31 mouse cellular contexts compared by ENCODE assay signal in the genomic region with DNA sequence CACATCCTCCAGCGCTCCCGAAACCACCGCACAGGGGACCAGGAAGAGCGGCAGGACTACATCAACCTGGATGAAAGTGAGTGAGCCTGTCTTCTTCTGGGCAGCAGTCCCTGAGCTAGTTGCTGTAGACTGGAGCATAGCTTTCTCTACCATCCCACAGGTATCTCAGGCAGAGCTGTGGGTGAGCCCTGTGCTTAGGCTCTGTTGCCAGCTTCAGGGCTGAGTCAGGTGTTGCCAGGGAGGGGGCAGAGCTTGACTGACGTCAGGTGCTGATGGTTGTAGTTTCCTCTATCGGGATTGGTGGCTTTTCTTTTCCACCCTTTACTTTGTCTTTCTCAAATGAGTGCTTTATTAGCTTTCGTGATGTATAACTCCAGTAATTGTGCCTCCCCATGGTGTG. TPM values are rescaled to one million over a fixed set of nuclear protein-coding genes. Genes with fewer than 3 reads are reported as not detected.
A peak's percentile ranks its signal among the peaks of the same experiment; 100 is the strongest.
DNase-seq lines count a peak whose midpoint lies in the region; ATAC-seq and TF ChIP-seq lines count a peak whose summit lies in the region.
"Had no signal": no experiment of that assay in that cellular context is flagged by ENCODE, and none has a peak within 500 bp of the region (broad histone marks: within the 10 kb centered on the region; RNA-seq: fewer than 3 reads in every experiment).

No protein-coding gene starts in this region.

- ATAC-seq in embryonic facial prominence, embryonic 13.5 days (ENCODE audit: insufficient number of reproducible peaks, insufficient read depth, low FRiP score, low TSS enrichment, low read depth) = no peak
- no peak for ATAC-seq in intestine, postnatal 0 days
- no peak for ATAC-seq in intestine, embryonic 16.5 days
- ATAC-seq: activated CD4-positive, CD25-positive, alpha-beta regulatory T cell, adult 4 months; CD4-positive, CD25-positive, alpha-beta regulatory T cell, adult 4 months; forebrain, embryonic 16.5 days; hindbrain, embryonic 16.5 days had no signal

- H3K27ac ChIP-seq in embryonic facial prominence, embryonic 13.5 days = no peak overlapping the region
- no peak overlapping the region for H3K27ac ChIP-seq in embryonic facial prominence, embryonic 10.5 days (replicated peaks)
- H3K27ac ChIP-seq in intestine, postnatal 0 days (ENCODE audit: low read depth, low read length) = no peak overlapping the region
- H3K27ac ChIP-seq in intestine, embryonic 16.5 days (ENCODE audit: low read length) = no peak overlapping the region
- H3K27ac ChIP-seq: embryonic facial prominence, embryonic 15.5 days; heart, embryonic 13.5 days; liver, embryonic 14.5 days; stomach, postnatal 0 days had no signal

- no peak for DNase-seq in embryonic facial prominence, embryonic 10.5 days (ENCODE audit: low spot score)
- peak; percentile 42 to 53 for DNase-seq in right cerebral cortex, adult 2 months (ENCODE audit: low spot score in 2 of 2)
- no peak for DNase-seq in right cerebral cortex, postnatal 25 days
- no peak for DNase-seq in lung, postnatal 25 days (ENCODE audit: low spot score)
- DNase-seq: adrenal gland, adult 2 months; adrenal gland, postnatal 36 days; cerebellum, adult 11 months; cerebellum, postnatal 36 days; embryo, embryonic 11 days; heart, postnatal 10 days; kidney, adult 9 months; kidney, postnatal 10 days; layer of hippocampus, postnatal 36 days; left cerebral cortex, postnatal 4 days; liver; lung, adult 2 months; lung, postnatal 10 days; right cerebral cortex, postnatal 4 days; thymus, adult 18-20 months; thymus, postnatal 25 days had no signal

- peaks cover 63% of the 10 kb centered on the region for H3K36me3 ChIP-seq in embryonic facial prominence, embryonic 13.5 days
- peaks cover 73% of the 10 kb centered on the region for H3K36me3 ChIP-seq in embryonic facial prominence, embryonic 10.5 days (replicated peaks)
- peaks cover 57% of the 10 kb centered on the region for H3K36me3 ChIP-seq in intestine, postnatal 0 days (ENCODE audit: control insufficient read depth, insufficient read depth)
- peaks cover 22% of the 10 kb centered on the region; the same call in 1 of the 2 replicates for H3K36me3 ChIP-seq in intestine, embryonic 16.5 days (ENCODE audit: control insufficient read depth, insufficient read depth, low read length)

- H3K9me3 ChIP-seq in embryonic facial prominence, embryonic 13.5 days = no peaks in the 10 kb centered on the region
- no peaks in the 10 kb centered on the region for H3K9me3 ChIP-seq in embryonic facial prominence, embryonic 10.5 days
- no peaks in the 10 kb centered on the region for H3K9me3 ChIP-seq in intestine, postnatal 0 days (ENCODE audit: control insufficient read depth)
- no peaks in the 10 kb centered on the region for H3K9me3 ChIP-seq in intestine, embryonic 16.5 days (ENCODE audit: control insufficient read depth, low read length)
- H3K9me3 ChIP-seq: embryonic facial prominence, embryonic 15.5 days; heart, embryonic 13.5 days had no signal

- H3K4me3 ChIP-seq in embryonic facial prominence, embryonic 13.5 days = no peak overlapping the region
- no peak overlapping the region for H3K4me3 ChIP-seq in embryonic facial prominence, embryonic 10.5 days
- no peak overlapping the region for H3K4me3 ChIP-seq in intestine, postnatal 0 days (ENCODE audit: low read depth, low read length)
- H3K4me3 ChIP-seq in intestine, embryonic 16.5 days (ENCODE audit: low read length) = no peak overlapping the region
- H3K4me3 ChIP-seq: embryonic facial prominence, embryonic 15.5 days; heart, embryonic 13.5 days had no signal

- 89% methylated on average over 7 of the region's 7 CpGs for WGBS in embryonic facial prominence, embryonic 13.5 days
- WGBS in embryonic facial prominence, embryonic 10.5 days = 92% methylated on average over 7 of the region's 7 CpGs
- WGBS in intestine, postnatal 0 days = 90% methylated on average over 7 of the region's 7 CpGs
- 95% methylated on average over 7 of the region's 7 CpGs for WGBS in intestine, embryonic 16.5 days

- H3K27me3 ChIP-seq in embryonic facial prominence, embryonic 13.5 days = no peaks in the 10 kb centered on the region
- no peaks in the 10 kb centered on the region for H3K27me3 ChIP-seq in embryonic facial prominence, embryonic 10.5 days (replicated peaks; ENCODE audit: low read depth, poor library complexity, severe bottlenecking)
- H3K27me3 ChIP-seq in intestine, postnatal 0 days (replicated peaks; ENCODE audit: control insufficient read depth, insufficient read depth, low read length) = no peaks in the 10 kb centered on the region
- no peaks in the 10 kb centered on the region for H3K27me3 ChIP-seq in intestine, embryonic 16.5 days (replicated peaks; ENCODE audit: control insufficient read depth, insufficient read depth, low read length)
- H3K27me3 ChIP-seq: embryonic facial prominence, embryonic 15.5 days; heart, embryonic 13.5 days had no signal

- peak overlapping the region; percentile 16; the same call in 1 of the 2 replicates for H3K9ac ChIP-seq in embryonic facial prominence, embryonic 13.5 days
- no peak overlapping the region for H3K9ac ChIP-seq in intestine, postnatal 0 days (ENCODE audit: low read depth, low read length)
- H3K9ac ChIP-seq in intestine, embryonic 16.5 days (ENCODE audit: low read depth, low read length) = no peak overlapping the region
- H3K9ac ChIP-seq: embryonic facial prominence, embryonic 15.5 days; liver, embryonic 14.5 days had no signal

- peaks cover 23% of the 10 kb centered on the region for H3K4me1 ChIP-seq in embryonic facial prominence, embryonic 13.5 days
- H3K4me1 ChIP-seq in embryonic facial prominence, embryonic 10.5 days = peaks cover 37% of the 10 kb centered on the region
- peaks cover 6% of the 10 kb centered on the region; the same call in 1 of the 2 replicates for H3K4me1 ChIP-seq in intestine, postnatal 0 days (replicated peaks; ENCODE audit: control insufficient read depth, insufficient read depth, low read length)
- H3K4me1 ChIP-seq in intestine, embryonic 16.5 days (ENCODE audit: control insufficient read depth, insufficient read depth, low read length) = peaks cover 33% of the 10 kb centered on the region

- no peak for TF ChIP-seq CTCF in intestine, postnatal 0 days (IDR thresholded peaks at IDR 0.05; ENCODE audit: low read depth)

- no peak overlapping the region for H3K4me2 ChIP-seq in embryonic facial prominence, embryonic 13.5 days
- H3K4me2 ChIP-seq in intestine, postnatal 0 days (replicated peaks; ENCODE audit: low read depth) = 0 out of 2 replicates have a peak overlapping the region, but pooled peaks have one; percentile 1
- H3K4me2 ChIP-seq in intestine, embryonic 16.5 days (ENCODE audit: low read depth, low read length) = no peak overlapping the region
- H3K4me2 ChIP-seq: embryonic facial prominence, embryonic 15.5 days; heart, embryonic 13.5 days had no signal

RNA-seq across cellular contexts. Expression of a gene that starts 3.5 kb away (rescaled TPM):
- polyA plus RNA-seq in embryonic facial prominence, embryonic 13.5 days (2015; fragmentation: Nextera tagmentation; extraction: Ambion mirVana) = 342 and 360 TPM in 2 replicates
- polyA plus RNA-seq in embryonic facial prominence, embryonic 10.5 days (2016; fragmentation: Nextera tagmentation; extraction: Ambion mirVana) = 390 and 408 TPM in 2 replicates
- 265 and 269 TPM in 2 replicates for polyA plus RNA-seq in intestine, postnatal 0 days (2015; fragmentation: Nextera tagmentation; extraction: Ambion mirVana)
- 296 and 299 TPM in 2 replicates for polyA plus RNA-seq in intestine, embryonic 16.5 days (2015; fragmentation: Nextera tagmentation; extraction: Ambion mirVana)

RNA-seq across cellular contexts. Expression of a gene that starts 14.8 kb away (rescaled TPM):
- polyA plus RNA-seq in embryonic facial prominence, embryonic 13.5 days (2015; fragmentation: Nextera tagmentation; extraction: Ambion mirVana) = 327 and 349 TPM in 2 replicates
- 203 and 213 TPM in 2 replicates for polyA plus RNA-seq in embryonic facial prominence, embryonic 10.5 days (2016; fragmentation: Nextera tagmentation; extraction: Ambion mirVana)
- polyA plus RNA-seq in intestine, postnatal 0 days (2015; fragmentation: Nextera tagmentation; extraction: Ambion mirVana) = 167 and 169 TPM in 2 replicates
- polyA plus RNA-seq in intestine, embryonic 16.5 days (2015; fragmentation: Nextera tagmentation; extraction: Ambion mirVana) = 87.8 and 173 TPM in 2 replicates

RNA-seq across cellular contexts. Expression of a gene that starts 23.2 kb away (rescaled TPM):
- 2.9 and 3.7 TPM in 2 replicates for polyA plus RNA-seq in embryonic facial prominence, embryonic 13.5 days (2015; fragmentation: Nextera tagmentation; extraction: Ambion mirVana)
- 1.2 and 1.6 TPM in 2 replicates for polyA plus RNA-seq in embryonic facial prominence, embryonic 10.5 days (2016; fragmentation: Nextera tagmentation; extraction: Ambion mirVana)
- polyA plus RNA-seq in intestine, postnatal 0 days (2015; fragmentation: Nextera tagmentation; extraction: Ambion mirVana) = 1.6 and 1.7 TPM in 2 replicates
- 1.9 TPM in 2 replicates for polyA plus RNA-seq in intestine, embryonic 16.5 days (2015; fragmentation: Nextera tagmentation; extraction: Ambion mirVana)

RNA-seq across cellular contexts. Expression of a gene that starts 30.7 kb away (rescaled TPM):
- 124 and 138 TPM in 2 replicates for polyA plus RNA-seq in embryonic facial prominence, embryonic 13.5 days (2015; fragmentation: Nextera tagmentation; extraction: Ambion mirVana)
- polyA plus RNA-seq in embryonic facial prominence, embryonic 10.5 days (2016; fragmentation: Nextera tagmentation; extraction: Ambion mirVana) = 137 and 146 TPM in 2 replicates
- polyA plus RNA-seq in intestine, postnatal 0 days (2015; fragmentation: Nextera tagmentation; extraction: Ambion mirVana) = 105 and 110 TPM in 2 replicates
- 170 and 176 TPM in 2 replicates for polyA plus RNA-seq in intestine, embryonic 16.5 days (2015; fragmentation: Nextera tagmentation; extraction: Ambion mirVana)

RNA-seq across cellular contexts. Expression of a gene that starts 46.6 kb away (rescaled TPM):
- polyA plus RNA-seq in embryonic facial prominence, embryonic 13.5 days (2015; fragmentation: Nextera tagmentation; extraction: Ambion mirVana) = 0.37 TPM in 1 of 2 replicates, not detected in the other
- polyA plus RNA-seq in embryonic facial prominence, embryonic 10.5 days (2016; fragmentation: Nextera tagmentation; extraction: Ambion mirVana) = not detected in 2 replicates
- 0.75 and 0.83 TPM in 2 replicates for polyA plus RNA-seq in intestine, postnatal 0 days (2015; fragmentation: Nextera tagmentation; extraction: Ambion mirVana)
- polyA plus RNA-seq in intestine, embryonic 16.5 days (2015; fragmentation: Nextera tagmentation; extraction: Ambion mirVana) = 0.44 and 0.70 TPM in 2 replicates
- polyA plus RNA-seq: heart, embryonic 13.5 days had no signal

Comparison
In these comparisons a context has a peak if more than half of its experiments do, and no peak if none do; other contexts are left out.
1. DNase-seq: peak in right cerebral cortex, adult 2 months (2 of 2); none in embryonic facial prominence, embryonic 10.5 days (single experiment), right cerebral cortex, postnatal 25 days (single experiment) and lung, postnatal 25 days (single experiment).